Mouse (Mus musculus) heart, postnatal 0 days (tissue): ENCODE results near the gene Ttc34.

Experiments used
- CTCF ChIP-seq: IDR thresholded peaks from 2 replicates; pipeline ENCODE4 v1.5.1; 2016; ENCODE audit warnings: antibody characterized with exemption, control low read depth, low read depth
- EP300 ChIP-seq: IDR thresholded peaks from 2 replicates; pipeline ENCODE4 v1.6.1; 2016; ENCODE audit warnings: antibody characterized with exemption, low read depth

DNA sequence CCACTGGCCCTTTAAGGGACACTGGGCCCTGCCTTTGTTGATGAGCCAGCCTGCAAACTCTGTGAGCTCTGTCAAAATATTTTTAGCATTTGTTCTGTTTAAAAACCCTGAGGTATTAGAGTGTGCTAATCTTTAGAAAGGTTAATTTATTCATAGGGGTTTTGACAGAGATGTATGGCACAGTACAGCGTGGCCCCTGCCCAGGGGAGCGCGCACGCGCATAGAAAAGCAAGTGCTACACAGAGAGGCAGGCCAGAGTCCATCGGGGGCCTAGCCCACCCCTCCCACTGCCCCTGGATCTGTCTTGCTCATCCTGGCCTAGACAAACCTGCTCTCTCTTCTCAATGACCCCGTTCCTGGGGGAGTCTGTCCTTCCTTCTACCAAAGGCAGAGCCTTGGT lies 45.4 kb upstream of the Ttc34 start:
- no peak for TF ChIP-seq CTCF
- TF ChIP-seq EP300 = no peak
